8 mouse cellular contexts compared by ENCODE assay signal in the genomic region with DNA sequence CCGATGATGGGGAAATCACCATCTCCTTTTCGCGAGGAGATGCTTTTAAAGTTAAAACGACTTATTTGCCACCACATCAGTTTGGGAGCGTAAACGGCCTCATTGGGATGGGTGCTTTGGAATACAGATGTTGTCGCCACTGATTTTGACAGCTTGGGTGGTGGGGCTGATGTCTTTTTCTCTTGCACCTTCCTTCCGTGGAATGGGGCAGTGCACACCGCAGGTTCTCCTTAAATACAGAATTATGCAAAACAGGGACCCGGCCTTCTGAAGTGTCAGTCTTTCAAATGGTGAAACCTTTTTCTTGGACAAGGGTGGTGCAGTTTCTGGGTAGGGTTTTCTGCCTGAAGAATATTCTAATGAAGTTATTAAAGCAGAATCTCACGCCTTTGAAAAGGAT. TPM values are rescaled to one million over a fixed set of nuclear protein-coding genes. Genes with fewer than 3 reads are reported as not detected.
DNase-seq lines count a peak whose midpoint lies in the region; ATAC-seq and TF ChIP-seq lines count a peak whose summit lies in the region.

No protein-coding gene starts in this region.

- TF ChIP-seq CTCF in layer of hippocampus, adult 2 months (conservative IDR thresholded peaks at IDR 0.05) = no peak
- no peak for TF ChIP-seq CTCF in hindbrain, postnatal 0 days (IDR thresholded peaks at IDR 0.05; ENCODE audit: low read depth)

- peak overlapping the region; percentile 77 for H3K4me2 ChIP-seq in hindbrain, postnatal 0 days (ENCODE audit: low read depth, low read length)

- no peaks in the 10 kb centered on the region for H3K9me3 ChIP-seq in hindbrain, postnatal 0 days (ENCODE audit: low read length)

- H3K27ac ChIP-seq in layer of hippocampus, adult 2 months = peak overlapping the region; percentile 93
- H3K27ac ChIP-seq in brown adipose tissue, adult 24 weeks (replicated peaks; ENCODE audit: low read depth, low read length) = 0 out of 2 replicates have a peak overlapping the region, but pooled peaks have one; percentile 4
- H3K27ac ChIP-seq in hindbrain, postnatal 0 days = peak overlapping the region; percentile 94

- peak overlapping the region; percentile 72 for H3K9ac ChIP-seq in hindbrain, postnatal 0 days (replicated peaks; ENCODE audit: low read length)

- no peaks in the 10 kb centered on the region for H3K27me3 ChIP-seq in hindbrain, postnatal 0 days (ENCODE audit: insufficient read depth, low read length)

- WGBS in hindbrain, postnatal 0 days = 3% methylated on average over 11 of the region's 11 CpGs

- no peaks in the 10 kb centered on the region for H3K36me3 ChIP-seq in hindbrain, postnatal 0 days (ENCODE audit: insufficient read depth, low read length)

- DNase-seq in layer of hippocampus, adult 2 months (ENCODE audit: low spot score in 2 of 2) = no peak
- no peak for DNase-seq in layer of hippocampus, postnatal 25 days (ENCODE audit: extremely low spot score in 1 of 2, low spot score in 1 of 2)
- DNase-seq in hindbrain, postnatal 0 days (ENCODE audit: low spot score) = no peak
- DNase-seq in left cerebral cortex, adult 11 months (ENCODE audit: low spot score) = no peak
- no peak for DNase-seq in thymus, postnatal 25 days

- peaks cover 4% of the 10 kb centered on the region; the same call in 1 of the 2 replicates for H3K4me1 ChIP-seq in brown adipose tissue, adult 24 weeks (ENCODE audit: control insufficient read depth, insufficient read depth, insufficient read length, low read length)
- peaks cover 8% of the 10 kb centered on the region for H3K4me1 ChIP-seq in hindbrain, postnatal 0 days (ENCODE audit: insufficient read depth, low read length)

- no peak for ATAC-seq in hindbrain, postnatal 0 days
- ATAC-seq in monocyte, adult 5-6 weeks (replicated peaks; ENCODE audit: insufficient number of reproducible peaks, low FRiP score, low TSS enrichment, poor library complexity, severe bottlenecking) = 0 out of 2 replicates have a peak, but pooled peaks have one; percentile 12
- ATAC-seq in cerebellum, adult (ENCODE audit: insufficient number of reproducible peaks, low FRiP score, low TSS enrichment) = no peak

- H3K4me3 ChIP-seq in layer of hippocampus, adult 2 months = peak overlapping the region; percentile 68
- H3K4me3 ChIP-seq in brown adipose tissue, adult 24 weeks (ENCODE audit: insufficient read depth, low read depth, low read length) = peak overlapping the region; percentile 87
- H3K4me3 ChIP-seq in hindbrain, postnatal 0 days (ENCODE audit: low read length) = peak overlapping the region; percentile 76

RNA-seq across cellular contexts. Expression of a gene that starts 0.7 kb away (rescaled TPM):
- total RNA-seq in layer of hippocampus, adult 2 months (2021) = 10 to 100 TPM; 82.8 to 87.7 TPM
- 10 to 100 TPM; 81.8 to 84.9 TPM for total RNA-seq in layer of hippocampus, postnatal 25 days (2021)
- polyA plus RNA-seq in brown adipose tissue, adult 24 weeks (2012; ENCODE audit: insufficient read depth, insufficient read length, missing spikeins) = 7.8 and 13.8 TPM in 2 replicates
- total RNA-seq in hindbrain, postnatal 0 days (2014; rRNA removed) = 43.7 and 54.5 TPM in 2 replicates
- 29.2 and 32.2 TPM in 2 replicates for polyA plus RNA-seq in hindbrain, postnatal 0 days (2015; fragmentation: Nextera tagmentation; extraction: Ambion mirVana)
- 51.9 to 89.5 TPM (median 60.6 TPM) in 3 replicates for total RNA-seq in monocyte, adult 5-6 weeks (2017)

Comparison
In these comparisons a context has a peak if more than half of its experiments do, and no peak if none do; other contexts are left out.
1. H3K27ac ChIP-seq: peak in every context shown above with its lines; median percentile 94 in hindbrain, postnatal 0 days; 93 in layer of hippocampus, adult 2 months; 4 in brown adipose tissue, adult 24 weeks.